Mouse (Mus musculus): ENCODE measurements around the gene Zfp607b.

- TF ChIP-seq CTCF (IDR thresholded peaks at IDR 0.05; ENCODE audit: extremely low read depth, insufficient read depth, low read length) = no peak
- TF ChIP-seq POLR2A (IDR thresholded peaks at IDR 0.05; ENCODE audit: extremely low read depth, insufficient read depth, low read length) = no peak
Observed at GRCm38 (mm10) chr7:27647281-27648002, 41.7 kb upstream of the Zfp607b start.

All from cortical plate, adult 2 months (tissue).